Mouse (Mus musculus) olfactory bulb, adult 2 months (tissue): ENCODE data around the gene Ciita.

ENCODE experiments used
- CTCF ChIP-seq: fragments of 200-500 bp; IDR thresholded peaks from 2 replicates; pipeline ENCODE4 v1.5.1; 2012; ENCODE audit warnings: low read depth, mild to moderate bottlenecking, low read length, moderate library complexity; ENCODE audit not compliant: insufficient read depth
- POLR2A ChIP-seq: fragments of 200-500 bp; IDR thresholded peaks from 2 replicates; pipeline ENCODE4 v1.6.1; 2012; ENCODE audit warnings: mild to moderate bottlenecking, low read depth, low read length, moderate library complexity; ENCODE audit not compliant: insufficient read depth

GRCm38 (mm10) chr16:10438055-10438454, 41.8 kb upstream of the Ciita start:
- TF ChIP-seq POLR2A (no peak), CTCF (no peak)
